Mouse (Mus musculus) midbrain, postnatal 0 days (tissue): Measurements from ENCODE around the gene Snrpa1. TPM values are rescaled to one million over a fixed set of nuclear protein-coding genes. Genes with fewer than 3 reads are reported as not detected.

Experiments used
- ATAC-seq: fragments of 200-750 bp; cut with Nextera tagmentation; 2 replicates; pipeline ENCODE4 v1.8.0; 2017; ENCODE audit warnings: moderate number of reproducible peaks, mild to moderate bottlenecking, moderate TSS enrichment, moderate library complexity; ENCODE audit not compliant: low FRiP score
- DNase-seq: peaks from one replicate; pipeline ENCODE4 v3.0.0-alpha.2; 2015; ENCODE audit warnings: low spot score
- H3K27ac ChIP-seq: fragments of 300-500 bp; sonication (generic); 2 replicates; pipeline ENCODE4 v1.5.1; 2014; ENCODE audit warnings: low read depth, mild to moderate bottlenecking, low read length, mixed read lengths
- H3K27me3 ChIP-seq: fragments of 300-500 bp; sonication (generic); 2 replicates; pipeline ENCODE4 v1.6.1; 2014; ENCODE audit warnings: low read length, control low read depth, mixed read lengths; ENCODE audit not compliant: insufficient read depth
- H3K36me3 ChIP-seq: fragments of 300-500 bp; sonication (generic); 2 replicates; pipeline ENCODE4 v1.6.1; 2014; ENCODE audit warnings: low read length, control low read depth, mixed read lengths; ENCODE audit not compliant: insufficient read depth
- H3K4me1 ChIP-seq: fragments of 300-500 bp; sonication (generic); 2 replicates; pipeline ENCODE4 v1.6.1; 2014; ENCODE audit warnings: mild to moderate bottlenecking, control low read depth, antibody characterized with exemption, low read length, mixed read lengths; ENCODE audit not compliant: insufficient read depth
- H3K4me2 ChIP-seq: fragments of 300-500 bp; sonication (generic); 2 replicates; pipeline ENCODE4 v1.6.1; 2014; ENCODE audit warnings: low read depth, mild to moderate bottlenecking, low read length, mixed read lengths; ENCODE audit not compliant: poor library complexity, severe bottlenecking
- H3K4me3 ChIP-seq: fragments of 300-500 bp; sonication (generic); 2 replicates; pipeline ENCODE4 v1.5.1; 2014; ENCODE audit warnings: low read depth, mild to moderate bottlenecking, low read length, moderate library complexity
- H3K9ac ChIP-seq: fragments of 300-500 bp; sonication (generic); replicated peaks from 2 replicates; pipeline ENCODE4 v1.6.1; 2014; ENCODE audit warnings: mild to moderate bottlenecking, low read length, moderate library complexity, mixed read lengths; ENCODE audit not compliant: poor library complexity, severe bottlenecking
- H3K9me3 ChIP-seq: fragments of 300-500 bp; sonication (generic); 2 replicates; pipeline ENCODE4 v1.6.1; 2016; ENCODE audit warnings: low read length, control low read depth
- CTCF ChIP-seq: IDR thresholded peaks from 2 replicates; pipeline ENCODE4 v1.5.1; 2016; ENCODE audit warnings: antibody characterized with exemption, mild to moderate bottlenecking
- WGBS: fragments of 180-500 bp; shearing (Covaris S2); extraction: QIAGEN DNeasy Blood & Tissue Kit; methylation state at CpG from one replicate; pipeline ENCODE4 v1.1.7; 2014; 5-methylcytosine and 5-hydroxymethylcytosine counted together
- polyA plus RNA-seq: library from polyadenylated mRNA; unstranded; fragments of >200 nt; fragmentation: Nextera tagmentation; extraction: Ambion mirVana; gene quantifications from 2 replicates; pipeline ENCODE4 v1.2.1, GENCODE M21; 2015
- total RNA-seq: library from RNA; depleted of rRNA; stranded (reverse); fragments of >200 nt; gene quantifications from 2 replicates; pipeline ENCODE4 v1.2.3, GENCODE M21; 2014

The Snrpa1 gene
- total and polyA plus RNA-seq, 2 experiments from 2014 or later = 37.0 to 140 TPM

GRCm38 (mm10) chr7:66098803-66099202, 40.0 kb downstream of the Snrpa1 start:
- no peak for DNase-seq
- H3K4me3 ChIP-seq = no peak overlapping the region
- H3K4me2 ChIP-seq = no peak overlapping the region
- H3K27me3 ChIP-seq = no peaks in the 10 kb centered on the region
- H3K9ac ChIP-seq = no peak overlapping the region
- 84% methylated on average over 7 of the region's 7 CpGs for WGBS
- no peaks in the 10 kb centered on the region for H3K4me1 ChIP-seq
- no peaks in the 10 kb centered on the region for H3K36me3 ChIP-seq
- TF ChIP-seq CTCF = no peak
- H3K27ac ChIP-seq = no peak overlapping the region
- ATAC-seq = no peak
- H3K9me3 ChIP-seq = no peaks in the 10 kb centered on the region

GRCm38 (mm10) chr7:66101866-66102265, 43.1 kb downstream of the Snrpa1 start:
- Histone ChIP-seq H3K36me3 (no peaks in the 10 kb centered on the region), H3K9me3 (no peaks in the 10 kb centered on the region), H3K27ac (no peak overlapping the region), H3K27me3 (no peaks in the 10 kb centered on the region), H3K9ac (no peak overlapping the region), H3K4me3 (no peak overlapping the region), H3K4me2 (no peak overlapping the region), H3K4me1 (no peaks in the 10 kb centered on the region)
- peak; percentile 83 for TF ChIP-seq CTCF
- 3% methylated on average over 4 of the region's 4 CpGs for WGBS
- DNase-seq = peak; percentile 71
- ATAC-seq = no peak

- H3K4me3 ChIP-seq = no peak overlapping the region
- TF ChIP-seq CTCF = no peak
- DNase-seq (no peak), ATAC-seq (no peak)
- no peaks in the 10 kb centered on the region; the same call in 1 of the 2 replicates for H3K4me1 ChIP-seq
- WGBS = 90% methylated on average over 5 of the region's 5 CpGs
- no peak overlapping the region for H3K4me2 ChIP-seq
- no peaks in the 10 kb centered on the region for H3K36me3 ChIP-seq
- no peaks in the 10 kb centered on the region for H3K27me3 ChIP-seq
- no peak overlapping the region for H3K9ac ChIP-seq
- no peaks in the 10 kb centered on the region for H3K9me3 ChIP-seq
- no peak overlapping the region for H3K27ac ChIP-seq
These were observed 45.7 kb downstream of the Snrpa1 start for GRCm38 (mm10) chr7:66104531-66104930.

- H3K36me3 ChIP-seq = no peaks in the 10 kb centered on the region
- H3K27ac ChIP-seq = no peak overlapping the region
- no peak overlapping the region for H3K9ac ChIP-seq
- 58% methylated on average over 4 of the region's 4 CpGs for WGBS
- no peak overlapping the region for H3K4me3 ChIP-seq
- H3K27me3 ChIP-seq = no peaks in the 10 kb centered on the region
- DNase-seq (no peak), ATAC-seq (no peak)
- no peaks in the 10 kb centered on the region for H3K9me3 ChIP-seq
- TF ChIP-seq CTCF = no peak
- no peak overlapping the region for H3K4me2 ChIP-seq
- H3K4me1 ChIP-seq = no peaks in the 10 kb centered on the region; the same call in 1 of the 2 replicates
These were observed 47.0 kb downstream of the Snrpa1 start for GRCm38 (mm10) chr7:66105771-66106170.

- no peak for TF ChIP-seq CTCF
- Histone ChIP-seq H3K36me3 (no peaks in the 10 kb centered on the region), H3K9me3 (no peaks in the 10 kb centered on the region), H3K27me3 (no peaks in the 10 kb centered on the region), H3K9ac (no peak overlapping the region), H3K27ac (no peak overlapping the region), H3K4me1 (no peaks in the 10 kb centered on the region; the same call in 1 of the 2 replicates), H3K4me3 (no peak overlapping the region), H3K4me2 (no peak overlapping the region)
- WGBS = 76% methylated on average over 7 of the region's 7 CpGs
- DNase-seq (no peak), ATAC-seq (no peak)
These were observed 47.8 kb downstream of the Snrpa1 start for GRCm38 (mm10) chr7:66106581-66107056.

GRCm38 (mm10) chr7:66107206-66107605, 48.4 kb downstream of the Snrpa1 start:
- H3K4me1 ChIP-seq = no peaks in the 10 kb centered on the region; the same call in 1 of the 2 replicates
- H3K36me3 ChIP-seq = no peaks in the 10 kb centered on the region
- no peak overlapping the region for H3K4me3 ChIP-seq
- H3K9ac ChIP-seq = no peak overlapping the region
- DNase-seq = no peak
- no peak overlapping the region for H3K4me2 ChIP-seq
- WGBS = 84% methylated on average over 11 of the region's 11 CpGs
- H3K27ac ChIP-seq = no peak overlapping the region
- ATAC-seq = no peak
- no peak for TF ChIP-seq CTCF
- H3K9me3 ChIP-seq = no peaks in the 10 kb centered on the region
- no peaks in the 10 kb centered on the region for H3K27me3 ChIP-seq
